Comparison of ENCODE assay signal across 6 mouse cellular contexts in genomic region chr17:79550409-79550808, GRCm38 (mm10).
DNase-seq lines count a peak whose midpoint lies in the region; ATAC-seq and TF ChIP-seq lines count a peak whose summit lies in the region.
"Not testable (repeated sequence)": the region's sequence is repeated elsewhere in the genome, so short reads cannot be mapped to it uniquely, and the experiment has no call there.

No protein-coding gene starts in this region.

- not testable (repeated sequence) for H3K4me2 ChIP-seq in forebrain, embryonic 14.5 days (ENCODE audit: low read length); forebrain, postnatal 0 days (ENCODE audit: low read depth); midbrain, embryonic 15.5 days

- H3K9ac ChIP-seq in forebrain, embryonic 14.5 days (ENCODE audit: low read length); forebrain, postnatal 0 days; midbrain, embryonic 15.5 days: not testable (repeated sequence)

- not testable (repeated sequence) for H3K9me3 ChIP-seq in forebrain, embryonic 14.5 days (replicated peaks; ENCODE audit: control insufficient read depth, low read length); forebrain, postnatal 0 days (ENCODE audit: low read length); midbrain, embryonic 15.5 days

- TF ChIP-seq CTCF in brain, embryonic 14.5 days (IDR thresholded peaks at IDR 0.05; ENCODE audit: borderline replicate concordance, extremely low read depth, insufficient read depth, insufficient read length); forebrain, postnatal 0 days (IDR thresholded peaks at IDR 0.05; ENCODE audit: low read depth): not testable (repeated sequence)

- not testable (repeated sequence) for H3K36me3 ChIP-seq in forebrain, embryonic 14.5 days (ENCODE audit: control insufficient read depth, insufficient read depth, low read length); forebrain, postnatal 0 days (ENCODE audit: insufficient read depth); midbrain, embryonic 15.5 days (replicated peaks)

- not testable (repeated sequence) for H3K27me3 ChIP-seq in forebrain, embryonic 14.5 days (replicated peaks; ENCODE audit: control insufficient read depth, insufficient read depth, low read length); forebrain, postnatal 0 days (ENCODE audit: insufficient read depth, low read length); midbrain, embryonic 15.5 days (replicated peaks)

- 73% methylated on average over 1 of the region's 1 CpGs for WGBS in forebrain, embryonic 14.5 days
- WGBS in forebrain, postnatal 0 days, result 42% methylated on average over 1 of the region's 1 CpGs
- 55% methylated on average over 1 of the region's 1 CpGs for WGBS in midbrain, embryonic 15.5 days

- H3K4me3 ChIP-seq in forebrain, embryonic 14.5 days (ENCODE audit: low read depth, low read length); forebrain, postnatal 0 days (ENCODE audit: low read depth, low read length); midbrain, embryonic 15.5 days: not testable (repeated sequence)

- DNase-seq in brain, embryonic 14.5 days (ENCODE audit: low read depth), result peak; percentile 50
- DNase-seq in forebrain, embryonic 14.5 days (ENCODE audit: low spot score), result peak; percentile 20
- not testable (repeated sequence) for DNase-seq in forebrain, postnatal 0 days

- TF ChIP-seq POLR2A in brain, embryonic 14.5 days (IDR thresholded peaks at IDR 0.05; ENCODE audit: borderline replicate concordance, extremely low read depth, insufficient read depth, insufficient read length, poor library complexity, severe bottlenecking), result not testable (repeated sequence)

- 0 out of 2 replicates have a peak, but pooled peaks have one; percentile 46 for ATAC-seq in forebrain, embryonic 14.5 days
- ATAC-seq in forebrain, postnatal 0 days, result peak; percentile 94
- peak; percentile 73 for ATAC-seq in granulocyte monocyte progenitor cell, adult 5-6 weeks (replicated peaks; ENCODE audit: poor library complexity, severe bottlenecking)
- ATAC-seq in megakaryocyte progenitor cell, adult 5-6 weeks (replicated peaks; ENCODE audit: poor library complexity), result peak; percentile 63
- peak; percentile 70; the same call in 1 of the 2 replicates for ATAC-seq in midbrain, embryonic 15.5 days (replicated peaks)

- not testable (repeated sequence) for H3K4me1 ChIP-seq in forebrain, embryonic 14.5 days (ENCODE audit: control insufficient read depth, insufficient read depth, low read length); forebrain, postnatal 0 days (ENCODE audit: insufficient read depth); midbrain, embryonic 15.5 days

- not testable (repeated sequence) for H3K27ac ChIP-seq in forebrain, embryonic 14.5 days (ENCODE audit: low read depth, low read length); forebrain, postnatal 0 days (ENCODE audit: low read depth, low read length); midbrain, embryonic 15.5 days
